Mouse (Mus musculus): Measurements from ENCODE around the gene Trim59. TPM values are rescaled to one million over a fixed set of nuclear protein-coding genes. Genes with fewer than 3 reads are reported as not detected.
A peak's percentile ranks its signal among the peaks of the same experiment; 100 is the strongest.

Trim59 gene
- 193 and 202 TPM in 2 replicates for polyA plus RNA-seq (2016; fragmentation: Nextera tagmentation; extraction: Ambion mirVana)

DNA sequence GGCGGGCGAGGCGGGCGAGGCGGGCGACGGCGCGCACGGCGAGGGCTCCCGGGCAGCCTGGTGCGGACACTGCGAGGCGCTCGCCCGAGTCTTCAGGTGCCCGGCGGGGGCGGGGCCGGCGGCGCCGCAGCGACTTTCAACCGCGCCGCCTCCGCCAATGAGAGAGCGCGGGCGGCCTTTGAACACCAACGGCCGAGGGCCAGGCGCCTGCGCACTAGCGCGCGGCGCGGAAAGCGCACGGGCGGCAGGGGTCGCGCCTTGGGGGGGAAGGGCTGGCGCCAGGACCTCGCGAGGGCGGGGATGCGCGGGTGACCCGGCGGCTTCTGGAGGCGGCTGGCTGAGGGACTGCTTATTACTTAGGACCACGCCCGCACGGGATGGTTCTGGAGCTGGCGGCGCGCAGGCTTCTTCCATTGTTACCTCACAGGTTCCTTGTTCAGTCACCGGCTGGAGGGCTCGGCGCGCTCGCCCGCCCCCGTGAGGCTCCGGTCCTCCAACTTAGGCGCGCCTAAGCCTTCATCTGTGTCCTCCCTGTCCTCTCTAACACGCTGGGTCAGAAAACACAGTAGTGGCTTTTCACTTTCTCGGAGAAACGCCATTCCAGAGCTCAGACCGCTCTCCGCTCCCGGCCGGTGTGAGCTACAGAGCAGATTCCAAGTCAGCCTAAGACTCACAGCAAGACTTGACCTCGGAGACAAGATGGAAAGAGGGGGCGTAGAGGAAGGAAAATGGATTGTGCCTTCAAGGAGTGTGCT, at the start of gene Trim59:
Trim59 (minus strand) TSS at position 111 of the 755 bp plus-strand sequence.
- under 1% methylated on average over 80 of the region's 80 CpGs for WGBS
- H3K4me3 ChIP-seq: peak within 1 kb of the TSS; percentile 86
- H3K36me3 ChIP-seq (replicated peaks): peaks cover 34% of the 10 kb centered on the region
- no peaks in the 10 kb centered on the region for H3K9me3 ChIP-seq
- H3K27ac ChIP-seq (replicated peaks): peak within 1 kb of the TSS; percentile 100
- peaks cover 45% of the 10 kb centered on the region for H3K4me1 ChIP-seq
- DNase-seq (ENCODE audit: low spot score): peak; percentile 98
- no peaks in the 10 kb centered on the region for H3K27me3 ChIP-seq (replicated peaks; ENCODE audit: low read depth, poor library complexity, severe bottlenecking)

DNA sequence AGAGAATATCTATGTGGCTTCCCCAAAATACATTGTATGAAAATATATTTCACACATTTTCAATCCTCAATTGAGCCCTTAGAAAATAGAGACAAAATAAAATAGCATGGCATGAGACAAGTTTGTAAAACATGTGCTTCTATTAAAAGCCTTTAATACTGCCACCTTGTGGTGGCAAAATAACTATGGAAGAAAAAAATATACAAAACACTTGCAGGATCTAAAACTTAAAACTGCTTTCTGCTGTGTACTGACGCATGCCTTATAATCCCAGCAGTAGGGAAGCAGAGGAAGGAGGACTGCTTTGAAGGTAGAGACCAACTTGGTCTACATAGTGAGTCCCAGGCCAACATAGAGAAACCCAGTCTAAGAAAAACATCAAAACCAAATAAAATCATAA, 19.4 kb upstream of the Trim59 start:
- 57% methylated on average over 1 of the region's 1 CpGs for WGBS

DNA sequence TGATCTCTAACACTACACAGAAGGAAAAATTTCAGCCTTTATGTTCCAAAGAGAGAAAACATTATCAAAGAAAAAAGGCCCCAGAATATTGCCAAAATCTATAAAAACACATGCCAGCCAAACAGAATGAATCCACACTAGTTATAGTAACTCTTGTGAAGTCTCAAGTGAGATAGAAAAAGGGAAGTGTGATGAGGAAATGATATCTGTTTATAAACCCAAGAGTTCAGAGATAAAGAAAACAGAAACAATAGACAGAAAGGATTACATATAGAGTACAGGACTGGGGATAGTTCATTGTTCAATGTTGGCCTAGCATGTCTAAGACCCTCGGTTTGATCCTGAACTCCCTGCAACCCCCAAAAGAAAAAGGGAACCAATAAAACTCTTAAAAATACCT, 18.2 kb upstream of the Trim59 start:
- DNase-seq (ENCODE audit: low spot score): no peak
- H3K4me1 ChIP-seq: no peaks in the 10 kb centered on the region
- no peak overlapping the region for H3K27ac ChIP-seq (replicated peaks)
- no peaks in the 10 kb centered on the region for H3K9me3 ChIP-seq
- no peaks in the 10 kb centered on the region for H3K27me3 ChIP-seq (replicated peaks; ENCODE audit: low read depth, poor library complexity, severe bottlenecking)
- H3K36me3 ChIP-seq (replicated peaks): no peaks in the 10 kb centered on the region
- H3K4me3 ChIP-seq: no peak overlapping the region
- 95% methylated on average over 1 of the region's 1 CpGs for WGBS

More for the DNA sequence above, 19.4 kb upstream of the Trim59 start:
- H3K4me3 ChIP-seq: no peak overlapping the region
- no peaks in the 10 kb centered on the region for H3K27me3 ChIP-seq (replicated peaks; ENCODE audit: low read depth, poor library complexity, severe bottlenecking)
- no peaks in the 10 kb centered on the region for H3K4me1 ChIP-seq
- DNase-seq (ENCODE audit: low spot score): no peak
- no peaks in the 10 kb centered on the region for H3K9me3 ChIP-seq
- no peaks in the 10 kb centered on the region for H3K36me3 ChIP-seq (replicated peaks)
- H3K27ac ChIP-seq (replicated peaks): no peak overlapping the region

- Histone ChIP-seq H3K27ac (replicated peaks) (no peak overlapping the region), H3K4me1 (no peaks in the 10 kb centered on the region), H3K27me3 (replicated peaks; ENCODE audit: low read depth, poor library complexity, severe bottlenecking) (no peaks in the 10 kb centered on the region), H3K36me3 (replicated peaks) (no peaks in the 10 kb centered on the region), H3K9me3 (no peaks in the 10 kb centered on the region), H3K4me3 (no peak overlapping the region)
- no peak for DNase-seq (ENCODE audit: low spot score)
- WGBS: 91% methylated on average over 4 of the region's 4 CpGs
Measured at GRCm38 (mm10) chr3:69060672-69061071, 16.1 kb upstream of the Trim59 start.

GRCm38 (mm10) chr3:69055871-69056270, 11.3 kb upstream of the Trim59 start:
- no peak overlapping the region for H3K27ac ChIP-seq (replicated peaks)
- 89% methylated on average over 3 of the region's 3 CpGs for WGBS

GRCm38 (mm10) chr3:69054760-69055432, 10.3 kb upstream of the Trim59 start:
- WGBS: 80% methylated on average over 7 of the region's 7 CpGs
- Histone ChIP-seq H3K4me1 (no peaks in the 10 kb centered on the region), H3K27me3 (replicated peaks; ENCODE audit: low read depth, poor library complexity, severe bottlenecking) (no peaks in the 10 kb centered on the region), H3K36me3 (replicated peaks) (no peaks in the 10 kb centered on the region), H3K9me3 (no peaks in the 10 kb centered on the region), H3K4me3 (no peak overlapping the region), H3K27ac (replicated peaks) (no peak overlapping the region; the same call in 1 of the 2 replicates)
- no peak for DNase-seq (ENCODE audit: low spot score)

More at GRCm38 (mm10) chr3:69055871-69056270, 11.3 kb upstream of the Trim59 start:
- H3K4me1 ChIP-seq: no peaks in the 10 kb centered on the region
- H3K36me3 ChIP-seq (replicated peaks): no peaks in the 10 kb centered on the region
- no peaks in the 10 kb centered on the region for H3K27me3 ChIP-seq (replicated peaks; ENCODE audit: low read depth, poor library complexity, severe bottlenecking)
- no peak for DNase-seq (ENCODE audit: low spot score)
- H3K9me3 ChIP-seq: no peaks in the 10 kb centered on the region
- H3K4me3 ChIP-seq: no peak overlapping the region

- Histone ChIP-seq H3K4me3 (no peak overlapping the region), H3K27me3 (replicated peaks; ENCODE audit: low read depth, poor library complexity, severe bottlenecking) (no peaks in the 10 kb centered on the region), H3K27ac (replicated peaks) (no peak overlapping the region), H3K4me1 (no peaks in the 10 kb centered on the region; the same call in 1 of the 2 replicates), H3K9me3 (no peaks in the 10 kb centered on the region), H3K36me3 (replicated peaks) (no peaks in the 10 kb centered on the region)
- no peak for DNase-seq (ENCODE audit: low spot score)
- 92% methylated on average over 11 of the region's 11 CpGs for WGBS
Measured at GRCm38 (mm10) chr3:69051894-69052293, 7.3 kb upstream of the Trim59 start.

DNA sequence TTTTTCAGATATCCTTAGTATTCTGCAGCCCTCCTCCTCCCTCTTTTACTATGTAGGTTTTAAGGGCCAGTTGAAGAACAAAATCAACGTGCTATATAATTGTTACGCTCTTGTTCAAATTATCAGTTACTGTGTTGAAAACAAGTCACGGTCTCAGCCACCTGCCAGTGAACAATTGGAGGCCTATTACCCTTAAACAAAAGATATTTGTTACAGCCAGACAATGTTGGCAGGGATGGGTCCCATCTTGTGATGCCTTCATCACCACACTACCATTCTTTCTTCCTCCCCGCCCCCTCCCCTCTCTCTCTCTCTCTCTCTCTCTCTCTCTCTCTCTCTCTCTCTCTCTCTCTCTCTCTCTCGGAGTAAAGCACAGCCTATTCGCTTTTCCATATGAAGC, 4.5 kb upstream of the Trim59 start:
- no peaks in the 10 kb centered on the region for H3K9me3 ChIP-seq
- no peaks in the 10 kb centered on the region for H3K27me3 ChIP-seq (replicated peaks; ENCODE audit: low read depth, poor library complexity, severe bottlenecking)
- no peak overlapping the region for H3K27ac ChIP-seq (replicated peaks)
- peaks cover 16% of the 10 kb centered on the region for H3K4me1 ChIP-seq
- no peak overlapping the region for H3K4me3 ChIP-seq
- 72% methylated on average over 6 of the region's 6 CpGs for WGBS
- H3K36me3 ChIP-seq (replicated peaks): no peaks in the 10 kb centered on the region
- DNase-seq (ENCODE audit: low spot score): no peak

DNA sequence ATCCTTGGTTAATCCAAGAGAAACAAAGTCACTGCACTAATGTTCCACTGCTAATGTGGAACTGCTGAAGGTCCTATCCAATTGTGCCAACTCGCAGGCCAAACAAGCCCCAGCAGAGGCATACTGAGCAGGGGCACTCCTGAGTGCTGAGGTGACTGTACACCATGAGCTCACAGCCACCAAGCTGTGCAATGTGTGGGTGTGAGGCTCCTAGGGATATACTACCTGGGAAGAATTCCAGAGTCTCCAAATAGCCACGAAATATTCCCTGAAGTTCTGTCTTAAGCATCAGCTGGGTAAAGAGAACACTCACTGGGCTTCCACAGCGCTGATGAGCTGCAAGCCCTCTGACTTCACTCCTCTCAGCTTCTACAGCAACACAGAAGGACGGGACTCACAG, 3.1 kb upstream of the Trim59 start:
- WGBS: 81% methylated on average over 4 of the region's 4 CpGs
- no peaks in the 10 kb centered on the region for H3K9me3 ChIP-seq
- H3K4me3 ChIP-seq: no peak overlapping the region
- DNase-seq (ENCODE audit: low spot score): no peak
- peaks cover 6% of the 10 kb centered on the region for H3K36me3 ChIP-seq (replicated peaks)
- H3K27me3 ChIP-seq (replicated peaks; ENCODE audit: low read depth, poor library complexity, severe bottlenecking): no peaks in the 10 kb centered on the region
- H3K27ac ChIP-seq (replicated peaks): no peak overlapping the region
- peaks cover 22% of the 10 kb centered on the region for H3K4me1 ChIP-seq

- Histone ChIP-seq H3K4me1 (peaks cover 30% of the 10 kb centered on the region), H3K27me3 (replicated peaks; ENCODE audit: low read depth, poor library complexity, severe bottlenecking) (no peaks in the 10 kb centered on the region), H3K27ac (replicated peaks) (no peak overlapping the region), H3K36me3 (replicated peaks) (peaks cover 17% of the 10 kb centered on the region), H3K4me3 (no peak overlapping the region), H3K9me3 (no peaks in the 10 kb centered on the region)
- no peak for DNase-seq (ENCODE audit: low spot score)
- 66% methylated on average over 4 of the region's 4 CpGs for WGBS
Measured at GRCm38 (mm10) chr3:69046509-69046908, 2.0 kb upstream of the Trim59 start.

DNA sequence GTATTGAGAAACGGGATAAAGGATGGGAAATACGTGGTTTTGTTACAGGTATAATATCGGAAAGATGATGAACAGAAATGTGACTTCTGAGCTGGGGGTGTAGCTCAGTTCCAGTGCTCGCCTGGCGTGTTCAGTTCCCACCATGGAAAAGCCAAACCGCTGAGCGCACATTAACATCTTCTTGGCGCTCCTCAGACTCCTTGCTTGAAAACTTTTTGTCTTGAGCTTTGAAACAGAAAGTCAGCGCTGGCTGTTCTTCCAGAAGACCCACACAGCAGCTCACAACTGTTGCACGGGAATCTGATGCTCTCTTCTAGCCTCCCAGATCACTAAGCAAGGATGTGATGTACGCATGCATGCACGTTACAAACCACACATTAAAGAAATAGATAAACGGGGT, 1.2 kb upstream of the Trim59 start:
- peak overlapping the region; percentile 86 for H3K4me3 ChIP-seq
- H3K4me1 ChIP-seq: peaks cover 38% of the 10 kb centered on the region
- peaks cover 24% of the 10 kb centered on the region for H3K36me3 ChIP-seq (replicated peaks)
- 23% methylated on average over 13 of the region's 13 CpGs for WGBS
- H3K27me3 ChIP-seq (replicated peaks; ENCODE audit: low read depth, poor library complexity, severe bottlenecking): no peaks in the 10 kb centered on the region
- peak overlapping the region; percentile 100 for H3K27ac ChIP-seq (replicated peaks)
- peak; percentile 26 for DNase-seq (ENCODE audit: low spot score)
- no peaks in the 10 kb centered on the region for H3K9me3 ChIP-seq

GRCm38 (mm10) chr3:69045400-69045703, 797 bp upstream of the Trim59 start:
- Histone ChIP-seq H3K4me1 (peaks cover 41% of the 10 kb centered on the region), H3K27ac (replicated peaks) (peak overlapping the region; percentile 100), H3K9me3 (no peaks in the 10 kb centered on the region), H3K4me3 (peak overlapping the region; percentile 86), H3K36me3 (replicated peaks) (peaks cover 28% of the 10 kb centered on the region), H3K27me3 (replicated peaks; ENCODE audit: low read depth, poor library complexity, severe bottlenecking) (no peaks in the 10 kb centered on the region)
- WGBS: 8% methylated on average over 9 of the region's 9 CpGs
- DNase-seq (ENCODE audit: low spot score): no peak

- Histone ChIP-seq H3K4me3 (peak overlapping the region; percentile 86), H3K9me3 (no peaks in the 10 kb centered on the region), H3K27ac (replicated peaks) (peak overlapping the region; percentile 100), H3K4me1 (peaks cover 45% of the 10 kb centered on the region), H3K36me3 (replicated peaks) (peaks cover 40% of the 10 kb centered on the region), H3K27me3 (replicated peaks; ENCODE audit: low read depth, poor library complexity, severe bottlenecking) (no peaks in the 10 kb centered on the region)
- DNase-seq (ENCODE audit: low spot score): no peak
- WGBS: under 1% methylated on average over 42 of the region's 42 CpGs
Measured at GRCm38 (mm10) chr3:69044167-69044591, 376 bp downstream of the Trim59 start.

Measured in embryonic facial prominence, embryonic 10.5 days (tissue).